Mouse (Mus musculus) thymus, adult 2 months (tissue): ENCODE results near the gene Bloc1s1. TPM values are rescaled to one million over a fixed set of nuclear protein-coding genes. Genes with fewer than 3 reads are reported as not detected.

Experiments used
- DNase-seq: peaks from one replicate; pipeline ENCODE4 v3.0.0; 2021
- H3K27ac ChIP-seq: fragments of 200-500 bp; 2 replicates; pipeline ENCODE4 v1.5.1; 2012; ENCODE audit warnings: low read length, control low read depth; ENCODE audit not compliant: control insufficient read depth, insufficient read depth
- H3K27me3 ChIP-seq: fragments of 200-500 bp; 2 replicates; pipeline ENCODE4 v1.6.1; 2012; ENCODE audit warnings: mild to moderate bottlenecking, low read length, moderate library complexity, mixed read lengths; ENCODE audit not compliant: control insufficient read depth, insufficient read depth
- H3K36me3 ChIP-seq: fragments of 200-500 bp; 2 replicates; pipeline ENCODE4 v1.6.1; 2012; ENCODE audit warnings: mild to moderate bottlenecking, low read length, moderate library complexity; ENCODE audit not compliant: control insufficient read depth, insufficient read depth
- H3K4me1 ChIP-seq: fragments of 200-500 bp; replicated peaks from 2 replicates; pipeline ENCODE4 v1.6.1; 2012; ENCODE audit warnings: low read length; ENCODE audit not compliant: control insufficient read depth, insufficient read depth
- H3K4me3 ChIP-seq: fragments of 200-500 bp; 2 replicates; pipeline ENCODE4 v1.5.1; 2012; ENCODE audit warnings: mild to moderate bottlenecking, low read length, control low read depth, moderate library complexity; ENCODE audit not compliant: control insufficient read depth, insufficient read depth
- CTCF ChIP-seq: fragments of 200-500 bp; IDR thresholded peaks from 2 replicates; pipeline ENCODE4 v1.5.1; 2012; ENCODE audit warnings: mild to moderate bottlenecking, control low read depth, low read length, moderate library complexity, borderline replicate concordance; ENCODE audit not compliant: control insufficient read depth, poor library complexity, insufficient read depth; ENCODE audit errors: extremely low read depth
- POLR2A ChIP-seq: fragments of 200-500 bp; IDR thresholded peaks from 2 replicates; pipeline ENCODE4 v1.6.1; 2012; ENCODE audit warnings: mild to moderate bottlenecking, low read length, control low read depth, moderate library complexity; ENCODE audit not compliant: control insufficient read depth, poor library complexity, insufficient read depth; ENCODE audit errors: extremely low read depth
- WGBS: fragments of 180-500 bp; shearing (Covaris S2); methylation state at CpG from one replicate; pipeline ENCODE4 v1.1.7; 2018; 5-methylcytosine and 5-hydroxymethylcytosine counted together
- polyA plus RNA-seq: library from polyadenylated mRNA; depleted of rRNA; stranded (reverse); fragments of >200 nt; gene quantifications from 2 replicates; pipeline ENCODE4 v1.2.3, GENCODE M21; 2012; rRNA removed

The Bloc1s1 gene
- polyA plus RNA-seq, 1 experiment, result 173 TPM

- no peak for DNase-seq
- H3K36me3 ChIP-seq, result peaks cover 33% of the 10 kb centered on the region
- no peak for TF ChIP-seq CTCF
- TF ChIP-seq POLR2A, result no peak
- no peaks in the 10 kb centered on the region for H3K27me3 ChIP-seq
- H3K27ac ChIP-seq, result no peak overlapping the region
- WGBS, result 94% methylated on average over 2 of the region's 2 CpGs
- H3K4me3 ChIP-seq, result no peak overlapping the region
- H3K4me1 ChIP-seq, result no peaks in the 10 kb centered on the region
These were observed 45.0 kb downstream of the Bloc1s1 start for GRCm38 (mm10) chr10:128878811-128879210.

GRCm38 (mm10) chr10:128878291-128878690, 45.5 kb downstream of the Bloc1s1 start:
- Histone ChIP-seq H3K4me3 (no peak overlapping the region), H3K27ac (no peak overlapping the region), H3K27me3 (no peaks in the 10 kb centered on the region), H3K36me3 (peaks cover 39% of the 10 kb centered on the region), H3K4me1 (no peaks in the 10 kb centered on the region)
- TF ChIP-seq CTCF (no peak), POLR2A (no peak)
- no peak for DNase-seq

GRCm38 (mm10) chr10:128870341-128870740, 53.5 kb downstream of the Bloc1s1 start:
- H3K4me1 ChIP-seq, result no peaks in the 10 kb centered on the region
- peaks cover 41% of the 10 kb centered on the region for H3K36me3 ChIP-seq
- no peak overlapping the region for H3K27ac ChIP-seq
- H3K27me3 ChIP-seq, result no peaks in the 10 kb centered on the region
- H3K4me3 ChIP-seq, result no peak overlapping the region
- no peak for DNase-seq
- TF ChIP-seq POLR2A (no peak), CTCF (no peak)
- WGBS, result 87% methylated on average over 3 of the region's 3 CpGs

Other genes starting within 250 kb of the Bloc1s1 start
- 19.1 and 21.3 TPM in 2 replicates for gene Suox, start 250.0 kb downstream of the Bloc1s1 start, polyA plus RNA-seq
- 73.8 and 86.1 TPM in 2 replicates for gene Rab5b, start 227.8 kb downstream of the Bloc1s1 start, polyA plus RNA-seq
- 1.0 TPM in 2 replicates for gene Pmel, start 219.8 kb downstream of the Bloc1s1 start, polyA plus RNA-seq
- 87.6 and 100 TPM in 2 replicates for gene Cdk2, start 219.0 kb downstream of the Bloc1s1 start, polyA plus RNA-seq
- gene Dgka, start 179.2 kb downstream of the Bloc1s1 start, polyA plus RNA-seq, result 326 and 374 TPM in 2 replicates
- gene Pym1, start 176.1 kb downstream of the Bloc1s1 start, polyA plus RNA-seq, result 70.0 and 74.9 TPM in 2 replicates
- gene Mmp19, start 133.1 kb downstream of the Bloc1s1 start, polyA plus RNA-seq, result 1.8 and 3.9 TPM in 2 replicates
- 19.9 and 21.6 TPM in 2 replicates for gene Dnajc14, start 120.0 kb downstream of the Bloc1s1 start, polyA plus RNA-seq
- gene Tmem198b, start 119.7 kb downstream of the Bloc1s1 start, polyA plus RNA-seq, result 17.4 and 20.5 TPM in 2 replicates
- 8.5 and 12.3 TPM in 2 replicates for gene Sarnp, start 106.7 kb downstream of the Bloc1s1 start, polyA plus RNA-seq
- gene Ormdl2, start 102.4 kb downstream of the Bloc1s1 start, polyA plus RNA-seq, result 68.3 and 82.3 TPM in 2 replicates
- 5.6 and 5.8 TPM in 2 replicates for gene Gdf11, start 32.3 kb downstream of the Bloc1s1 start, polyA plus RNA-seq
- gene Cd63, start 23.0 kb downstream of the Bloc1s1 start, polyA plus RNA-seq, result 43.9 and 62.1 TPM in 2 replicates
- gene Rdh5, start 1.1 kb downstream of the Bloc1s1 start, polyA plus RNA-seq, result 14.0 and 21.8 TPM in 2 replicates
- 5.9 and 14.5 TPM in 2 replicates for gene Itga7, start 9.8 kb upstream of the Bloc1s1 start, polyA plus RNA-seq
- gene Mettl7b, start 37.0 kb upstream of the Bloc1s1 start, polyA plus RNA-seq, result 0.28 and 1.6 TPM in 2 replicates
- not detected in 2 replicates for gene Olfr9, start 65.4 kb upstream of the Bloc1s1 start, polyA plus RNA-seq
- gene Olfr763, start 86.8 kb upstream of the Bloc1s1 start, polyA plus RNA-seq, result not detected in 2 replicates
- not detected in 2 replicates for gene Olfr764-ps1, start 115.9 kb upstream of the Bloc1s1 start, polyA plus RNA-seq
- gene Olfr765, start 126.0 kb upstream of the Bloc1s1 start, polyA plus RNA-seq, result not detected in 2 replicates
- gene Olfr766-ps1, start 144.9 kb upstream of the Bloc1s1 start, polyA plus RNA-seq, result not detected in 2 replicates
- gene Olfr767, start 158.9 kb upstream of the Bloc1s1 start, polyA plus RNA-seq, result not detected in 2 replicates
- gene Olfr768, start 175.3 kb upstream of the Bloc1s1 start, polyA plus RNA-seq, result not detected in 2 replicates
- gene Olfr769, start 193.8 kb upstream of the Bloc1s1 start, polyA plus RNA-seq, result not detected in 2 replicates
- not detected in 2 replicates for gene Olfr770, start 215.0 kb upstream of the Bloc1s1 start, polyA plus RNA-seq
- gene Olfr771, start 240.7 kb upstream of the Bloc1s1 start, polyA plus RNA-seq, result not detected in 2 replicates